Mouse (Mus musculus) G1E (cell line): ENCODE measurements around the gene Capn5. TPM values are rescaled to one million over a fixed set of nuclear protein-coding genes. Genes with fewer than 3 reads are reported as not detected.

Source experiments
- ATAC-seq: 2 replicates; pipeline ENCODE4 v1.8.0; 2016; ENCODE audit warnings: mild to moderate bottlenecking; ENCODE audit not compliant: insufficient number of reproducible peaks, poor library complexity, low FRiP score, severe bottlenecking; ENCODE audit errors: extremely low read depth
- DNase-seq: peaks from one replicate; pipeline ENCODE4 v3.0.0; 2012; ENCODE audit warnings: low spot score
- H3K27me3 ChIP-seq: 2 replicates; pipeline ENCODE4 v1.6.1; 2012; ENCODE audit warnings: mild to moderate bottlenecking, low read length, inconsistent platforms; ENCODE audit not compliant: insufficient read depth
- H3K36me3 ChIP-seq: replicated peaks from 2 replicates; pipeline ENCODE3; 2012; ENCODE audit warnings: mild to moderate bottlenecking, inconsistent platforms
- H3K4me1 ChIP-seq: 2 replicates; pipeline ENCODE4 v1.6.1; 2012; ENCODE audit warnings: low read depth, low read length, inconsistent platforms, mixed read lengths; ENCODE audit not compliant: insufficient read depth
- H3K4me3 ChIP-seq: 2 replicates; pipeline ENCODE4 v1.5.1; 2012; ENCODE audit warnings: low read depth, mild to moderate bottlenecking, inconsistent platforms, low read length, moderate library complexity, mixed read lengths
- H3K9me3 ChIP-seq: replicated peaks from 2 replicates; pipeline ENCODE4 v1.6.1; 2012; ENCODE audit warnings: inconsistent platforms
- CTCF ChIP-seq: IDR thresholded peaks from 2 replicates; pipeline ENCODE4 v1.5.1; 2012; ENCODE audit warnings: low read depth, low read length, inconsistent platforms, mixed read lengths
- GATA1 ChIP-seq: IDR thresholded peaks from 2 replicates; pipeline ENCODE4 v1.6.1; 2012; ENCODE audit warnings: borderline replicate concordance, low read length, inconsistent platforms, mixed read lengths
- GATA2 ChIP-seq: IDR thresholded peaks from 2 replicates; pipeline ENCODE4 v1.6.1; 2012; ENCODE audit warnings: low read depth, low read length, inconsistent platforms, borderline replicate concordance
- POLR2AphosphoS5 ChIP-seq: IDR thresholded peaks from 2 replicates; pipeline ENCODE4 v1.6.1; 2012; ENCODE audit warnings: low read depth, low read length, inconsistent platforms; ENCODE audit not compliant: insufficient replicate concordance
- TAL1 ChIP-seq: conservative IDR thresholded peaks from 2 replicates; pipeline ENCODE4 v1.6.1; 2012; ENCODE audit warnings: low read depth, low read length, inconsistent platforms, mixed read lengths
- polyA plus RNA-seq: library from polyadenylated mRNA; stranded (reverse); fragments of >175 nt; gene quantifications from 2 replicates; pipeline ENCODE4 v1.2.3, GENCODE M21; 2012
- total RNA-seq, 2 experiments: library from RNA; stranded (forward) in 1 of 2; stranded (reverse) in 1 of 2; fragments of 200-1000 nt in 1 of 2; fragments of >200 nt in 1 of 2; fragmentation: Nextera tagmentation in 1 of 2; gene quantifications; 2 replicates each; pipeline ENCODE4 v1.2.3; 2014 to 2017

Gene Capn5
- total and polyA plus RNA-seq, 3 experiments, result 0.03 to 6.5 (median 1.0) TPM

DNA sequence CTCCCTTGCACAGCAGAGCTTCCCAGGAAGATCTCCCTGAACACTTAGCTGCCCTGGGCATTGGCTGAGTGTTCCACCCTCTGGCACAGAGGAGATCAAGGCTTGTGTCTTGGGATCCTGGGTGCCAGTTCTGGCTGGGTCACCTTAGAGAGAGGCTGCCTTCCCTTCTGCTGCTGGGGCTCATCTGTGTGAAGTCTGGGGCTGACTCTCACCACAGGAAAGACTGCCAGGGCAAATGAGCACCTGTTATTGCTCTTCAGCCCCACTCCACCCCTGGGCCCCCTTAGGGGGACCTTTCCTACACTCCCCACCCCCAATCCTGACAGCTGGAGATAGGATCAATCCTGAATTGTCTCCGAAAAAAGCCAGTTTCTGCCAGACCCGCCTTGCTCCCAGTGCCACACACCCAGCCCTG lies 996 bp downstream of the Capn5 start:
- no peak for ATAC-seq
- Histone ChIP-seq H3K4me3 (no peak overlapping the region), H3K27me3 (peaks cover 55% of the 10 kb centered on the region), H3K9me3 (no peaks in the 10 kb centered on the region), H3K36me3 (no peaks in the 10 kb centered on the region), H3K4me1 (peaks cover 16% of the 10 kb centered on the region)
- no peak for TF ChIP-seq POLR2AphosphoS5
- no peak for TF ChIP-seq GATA1
- TF ChIP-seq CTCF, result no peak
- no peak for TF ChIP-seq TAL1
- TF ChIP-seq GATA2, result no peak
- no peak for DNase-seq

GRCm38 (mm10) chr7:98176322-98177070 lies 1.6 kb downstream of the Capn5 start:
- ATAC-seq (no peak), DNase-seq (no peak)
- H3K27me3 ChIP-seq, result peaks cover 55% of the 10 kb centered on the region
- TF ChIP-seq GATA1, result no peak
- no peak for TF ChIP-seq CTCF
- TF ChIP-seq TAL1, result no peak
- no peak for TF ChIP-seq POLR2AphosphoS5
- no peak for TF ChIP-seq GATA2
- no peaks in the 10 kb centered on the region for H3K9me3 ChIP-seq
- no peaks in the 10 kb centered on the region for H3K36me3 ChIP-seq
- peaks cover 16% of the 10 kb centered on the region for H3K4me1 ChIP-seq
- H3K4me3 ChIP-seq, result no peak overlapping the region

DNA sequence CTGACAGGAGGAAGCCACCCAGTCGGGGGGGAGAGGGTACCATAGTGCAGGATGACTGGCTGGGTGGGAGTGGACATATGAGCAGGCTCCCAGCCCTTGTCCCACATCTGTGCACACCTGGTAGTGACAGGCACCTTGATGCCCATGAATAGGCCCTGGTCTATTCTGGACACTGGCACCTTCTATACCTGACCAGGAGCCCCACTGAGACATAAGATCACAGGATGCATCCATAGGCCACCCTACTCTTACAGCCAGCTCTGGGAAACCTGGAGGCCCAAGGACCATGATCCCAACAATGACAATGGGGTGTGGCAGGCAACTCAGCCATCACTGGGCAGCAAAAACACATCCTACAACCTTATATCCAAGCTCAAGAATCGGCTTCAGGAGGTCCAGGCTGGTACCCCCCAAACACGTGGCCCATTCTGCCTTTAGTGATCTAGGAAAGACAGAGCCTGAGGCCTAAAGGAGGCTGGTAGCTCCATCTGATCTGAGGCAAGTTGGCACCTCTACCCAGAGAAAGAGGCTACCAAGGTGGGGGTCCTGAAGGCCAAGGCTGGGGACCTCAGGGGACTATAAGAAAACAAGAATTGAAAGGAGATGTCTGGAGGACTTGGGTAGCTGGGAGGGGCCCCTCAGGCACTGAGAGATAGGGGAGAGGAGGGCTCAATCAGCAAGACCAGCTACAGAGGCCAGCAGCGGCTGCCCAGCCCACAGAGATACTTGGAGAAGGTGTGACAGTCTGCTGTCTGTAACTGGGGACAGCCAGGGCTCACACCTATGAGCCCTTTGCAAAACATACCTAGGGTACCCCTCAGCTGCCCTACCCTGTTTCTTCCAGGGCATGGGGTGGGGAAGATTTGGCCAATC lies 3.0 kb downstream of the Capn5 start:
- Histone ChIP-seq H3K9me3 (no peaks in the 10 kb centered on the region), H3K4me1 (peaks cover 16% of the 10 kb centered on the region), H3K4me3 (no peak overlapping the region), H3K36me3 (no peaks in the 10 kb centered on the region), H3K27me3 (peaks cover 58% of the 10 kb centered on the region)
- no peak for DNase-seq
- no peak for TF ChIP-seq CTCF
- no peak for TF ChIP-seq GATA1
- TF ChIP-seq GATA2, result no peak
- TF ChIP-seq POLR2AphosphoS5, result no peak
- TF ChIP-seq TAL1, result no peak
- ATAC-seq, result no peak

- no peak for TF ChIP-seq TAL1
- TF ChIP-seq GATA2, result no peak
- TF ChIP-seq GATA1, result no peak
- TF ChIP-seq POLR2AphosphoS5, result no peak
- DNase-seq (no peak), ATAC-seq (no peak)
- Histone ChIP-seq H3K9me3 (no peaks in the 10 kb centered on the region), H3K36me3 (no peaks in the 10 kb centered on the region), H3K4me3 (no peak overlapping the region), H3K27me3 (peaks cover 43% of the 10 kb centered on the region), H3K4me1 (peaks cover 16% of the 10 kb centered on the region)
Measured at GRCm38 (mm10) chr7:98173408-98173807, 4.7 kb downstream of the Capn5 start.

GRCm38 (mm10) chr7:98172661-98173060 lies 5.4 kb downstream of the Capn5 start:
- no peaks in the 10 kb centered on the region for H3K9me3 ChIP-seq
- no peak for ATAC-seq
- no peak overlapping the region for H3K4me3 ChIP-seq
- TF ChIP-seq CTCF, result no peak
- no peak for DNase-seq
- no peaks in the 10 kb centered on the region for H3K36me3 ChIP-seq
- H3K4me1 ChIP-seq, result peaks cover 10% of the 10 kb centered on the region
- H3K27me3 ChIP-seq, result peaks cover 37% of the 10 kb centered on the region

DNA sequence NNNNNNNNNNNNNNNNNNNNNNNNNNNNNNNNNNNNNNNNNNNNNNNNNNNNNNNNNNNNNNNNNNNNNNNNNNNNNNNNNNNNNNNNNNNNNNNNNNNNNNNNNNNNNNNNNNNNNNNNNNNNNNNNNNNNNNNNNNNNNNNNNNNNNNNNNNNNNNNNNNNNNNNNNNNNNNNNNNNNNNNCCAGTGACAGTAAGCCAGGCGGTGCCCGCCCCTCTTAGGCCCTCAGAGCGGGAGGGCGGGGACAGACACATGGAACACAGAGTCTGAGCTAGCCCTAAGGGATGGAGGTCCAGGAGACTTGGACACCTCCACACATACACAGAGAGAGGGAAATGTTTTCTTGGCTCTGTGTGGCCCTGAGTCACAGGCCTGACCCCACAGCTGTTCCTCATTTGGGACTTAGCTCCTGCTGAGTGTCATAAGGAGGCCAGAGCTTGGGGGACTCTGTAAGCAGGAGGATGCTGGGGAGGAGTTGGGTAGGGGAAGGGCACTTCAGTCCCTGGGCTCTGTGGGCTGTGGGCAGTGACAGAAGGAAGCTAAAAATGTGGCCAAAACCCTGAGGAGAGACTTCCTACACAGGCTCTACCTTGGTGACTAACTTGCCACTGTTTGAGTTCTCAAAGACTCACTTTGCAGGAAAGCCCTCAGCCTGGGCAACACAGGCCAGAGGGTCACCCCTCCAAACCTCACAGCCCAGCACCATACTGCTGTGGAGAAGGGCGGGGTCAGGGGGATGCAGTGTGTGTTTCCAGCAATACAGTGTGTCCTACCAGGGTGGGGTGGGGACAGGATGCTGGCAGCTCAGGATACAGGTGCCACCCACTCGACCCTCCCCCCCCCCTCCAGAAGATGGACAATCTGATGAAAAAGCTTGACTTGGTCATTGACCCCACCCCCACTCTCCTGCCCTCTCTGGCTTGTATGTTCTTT lies 6.7 kb downstream of the Capn5 start:
- H3K27me3 ChIP-seq, result peaks cover 25% of the 10 kb centered on the region
- TF ChIP-seq GATA1 (no peak), TAL1 (no peak), POLR2AphosphoS5 (no peak), CTCF (no peak), GATA2 (no peak)
- ATAC-seq (no peak), DNase-seq (no peak)
- H3K4me3 ChIP-seq, result no peak overlapping the region
- no peaks in the 10 kb centered on the region for H3K36me3 ChIP-seq
- H3K4me1 ChIP-seq, result 0 out of 2 replicates have a peak, but pooled peaks cover under 1% of the 10 kb centered on the region
- H3K9me3 ChIP-seq, result no peaks in the 10 kb centered on the region
